41 mouse cellular contexts compared by ENCODE assay signal in the genomic region with DNA sequence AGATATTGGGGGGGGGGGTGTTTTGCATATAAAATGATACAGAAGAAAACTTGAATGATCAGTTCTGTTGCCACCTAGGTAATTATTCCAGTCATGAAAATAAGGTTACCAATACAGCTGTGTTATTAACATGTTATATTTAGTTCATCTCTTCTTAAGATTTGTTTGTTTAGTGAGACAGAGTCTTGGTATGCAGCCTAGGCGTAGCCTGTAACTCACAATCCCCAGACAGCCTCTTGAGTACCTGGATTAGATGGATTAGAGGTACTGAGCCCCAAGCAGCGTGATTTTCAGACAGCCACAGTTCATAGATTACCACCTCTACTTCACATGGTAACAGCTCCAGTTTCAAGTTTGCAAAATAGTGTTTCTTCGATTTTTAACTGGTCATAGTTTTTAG. TPM values are rescaled to one million over a fixed set of nuclear protein-coding genes. Genes with fewer than 3 reads are reported as not detected.
"Had no signal": no experiment of that assay in that cellular context is flagged by ENCODE, and none has a peak within 500 bp of the region (broad histone marks: within the 10 kb centered on the region; RNA-seq: fewer than 3 reads in every experiment).

No protein-coding gene starts in this region.

- ATAC-seq: hindbrain, embryonic 16.5 days; inflammation-experienced regulatory T-cells, adult 6 months; intestine, embryonic 15.5 days; intestine, postnatal 0 days had no signal

- H3K27me3 ChIP-seq: heart, embryonic 12.5 days; hindbrain, embryonic 12.5 days; intestine, embryonic 15.5 days; limb, embryonic 13.5 days; limb, embryonic 15.5 days had no signal

- H3K4me2 ChIP-seq: heart, embryonic 12.5 days; hindbrain, embryonic 12.5 days; hindbrain, embryonic 14.5 days; intestine, embryonic 15.5 days; limb, embryonic 13.5 days; limb, embryonic 15.5 days had no signal

- DNase-seq: gastrocnemius, adult 2 months; gastrocnemius, postnatal 10 days; gastrocnemius, postnatal 25 days; heart, adult 18-20 months; heart, postnatal 10 days; heart, postnatal 4 days; kidney, adult 18-20 months; kidney, adult 8-10 months; kidney, postnatal 10 days; kidney, postnatal 25 days; layer of hippocampus, adult 9-11 months; left cerebral cortex, postnatal 4 days had no signal

- H3K9ac ChIP-seq: heart, embryonic 12.5 days; hindbrain, embryonic 12.5 days; hindbrain, embryonic 14.5 days; intestine, embryonic 15.5 days; limb, embryonic 13.5 days; limb, embryonic 15.5 days had no signal

- H3K27ac ChIP-seq: gastrocnemius, adult 2 months; heart, embryonic 10.5 days; hindbrain, embryonic 10.5 days; hindbrain, embryonic 12.5 days; hindbrain, embryonic 14.5 days; intestine, embryonic 15.5 days; limb, embryonic 13.5 days; limb, embryonic 15.5 days had no signal

- H3K4me1 ChIP-seq: heart, embryonic 10.5 days; heart, embryonic 12.5 days; hindbrain, embryonic 12.5 days; intestine, embryonic 15.5 days; limb, embryonic 15.5 days had no signal

- H3K4me3 ChIP-seq: gastrocnemius, adult 2 months; heart, embryonic 10.5 days; heart, embryonic 12.5 days; hindbrain, embryonic 10.5 days; hindbrain, embryonic 12.5 days; intestine, embryonic 15.5 days; limb, embryonic 13.5 days; limb, embryonic 15.5 days had no signal

- H3K36me3 ChIP-seq: heart, embryonic 10.5 days; heart, embryonic 12.5 days; hindbrain, embryonic 10.5 days; hindbrain, embryonic 12.5 days; intestine, embryonic 15.5 days; limb, embryonic 13.5 days; limb, embryonic 15.5 days had no signal

- H3K9me3 ChIP-seq: heart, embryonic 10.5 days; heart, embryonic 12.5 days; hindbrain, embryonic 10.5 days; hindbrain, embryonic 12.5 days; intestine, embryonic 15.5 days; limb, embryonic 13.5 days; limb, embryonic 15.5 days had no signal

RNA-seq across cellular contexts. Expression of a gene that starts 47.6 kb away (rescaled TPM):
- total RNA-seq: gastrocnemius, adult 2 months; gastrocnemius, postnatal 10 days; gastrocnemius, postnatal 25 days; gastrocnemius, postnatal 4 days; granulocyte monocyte progenitor cell, adult 5-6 weeks; heart, adult 18-20 months; heart, adult 8-10 months; heart, postnatal 10 days; heart, postnatal 25 days; heart, postnatal 4 days; layer of hippocampus, adult 18-20 months; layer of hippocampus, adult 8-10 months; layer of hippocampus, postnatal 14 days; left cerebral cortex, adult 8-10 months; left cerebral cortex, postnatal 10 days; left cerebral cortex, postnatal 25 days; left cerebral cortex, postnatal 4 days; liver, adult 2 months had no signal
- polyA plus RNA-seq: frontal cortex, adult 2 months; heart, embryonic 10.5 days; heart, embryonic 12.5 days; heart, embryonic 14.5 days; heart, embryonic 16.5 days; hindbrain, embryonic 10.5 days; hindbrain, embryonic 12.5 days; hindbrain, embryonic 14.5 days; hindbrain, embryonic 16.5 days; inflammation-experienced regulatory T-cells, adult 6 months; intestine, embryonic 15.5 days; intestine, postnatal 0 days; kidney, embryonic 14.5 days; kidney, embryonic 16.5 days; large intestine, adult 2 months; limb, embryonic 11.5 days; limb, embryonic 13.5 days; limb, embryonic 15.5 days; liver, adult 2 months had no signal
